Mouse (Mus musculus) Patski (cell line): ENCODE results near the gene Pter. TPM values are rescaled to one million over a fixed set of nuclear protein-coding genes. Genes with fewer than 3 reads are reported as not detected.

Experiments used
- ATAC-seq: fragments of 100-300 bp; one replicate; pipeline ENCODE4 v1.8.0; 2021
- CTCF ChIA-PET: fragments of 350-600 bp; sonication (Branson Sonifier 250); formaldehyde crosslinking; loops from one replicate; lab custom pipeline; 2022; ENCODE audit warnings: inconsistent platforms; lab: Charles Lee
- POLR2A ChIA-PET: fragments of 350-600 bp; sonication (Branson Sonifier 250); formaldehyde crosslinking; loops from one replicate; lab custom pipeline; 2022; ENCODE audit warnings: antibody characterized with exemption, inconsistent platforms; lab: Charles Lee
- DNase-seq: peaks from one replicate; pipeline ENCODE4 v3.0.0-alpha.2; 2011; ENCODE audit warnings: low read depth, low spot score
- H3K27me3 ChIP-seq: fragments of 371-371 bp; one replicate; pipeline ENCODE4 v1.5.1; 2021
- CTCF ChIP-seq: fragments of 100-300 bp; IDR thresholded peaks from one replicate; pipeline ENCODE4 v1.5.1; 2021
- in situ Hi-C: fragments of 300-500 bp; cut with MboI; formaldehyde crosslinking; loops from 3 replicates; pipeline ENCODE4 v1.11.1; 2018; ENCODE audit warnings: low pct_unique_long_range_greater_than_20kb, mixed read lengths
- polyA plus RNA-seq: library from polyadenylated mRNA; unstranded; gene quantifications from one replicate; pipeline ENCODE4 v1.2.3, GENCODE M21; 2021

The Pter gene
- polyA plus RNA-seq, 1 experiment from 2014 or later: 1.5 TPM

DNA sequence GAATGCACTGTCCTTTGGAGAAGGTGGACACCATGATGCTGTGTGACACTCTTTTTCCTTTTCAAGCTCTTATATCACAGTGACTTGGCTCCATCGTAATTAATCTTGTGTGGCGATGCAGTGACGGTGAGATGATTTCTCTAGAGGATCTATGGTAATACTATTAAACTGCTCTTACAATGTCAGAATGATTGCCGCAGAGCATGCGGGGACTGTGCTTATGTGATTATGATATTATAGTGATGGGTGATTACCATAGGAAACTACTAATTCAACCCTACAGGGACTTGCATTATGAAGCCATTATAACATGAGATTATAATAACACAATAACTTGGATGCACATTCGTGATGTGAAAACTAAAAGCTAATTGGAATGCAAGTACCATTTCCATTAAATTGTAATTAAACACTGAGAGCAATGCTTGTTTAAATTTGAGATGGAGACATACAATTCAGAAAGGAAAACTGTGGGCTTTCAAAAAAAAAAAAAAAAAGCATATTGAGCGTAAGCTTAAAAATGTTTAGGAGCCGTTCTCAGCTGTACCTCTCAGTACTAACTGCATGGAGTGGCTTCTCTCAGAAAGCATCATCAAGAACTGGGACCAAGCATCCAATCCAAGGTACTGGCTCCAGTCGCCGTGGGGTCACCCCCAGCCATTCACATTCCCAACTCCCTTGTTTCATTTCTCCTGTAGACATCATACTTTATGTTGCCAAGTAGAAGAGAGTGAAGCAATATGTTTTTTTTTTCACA, 13.8 kb downstream of the Pter start:
- H3K27me3 ChIP-seq: peaks cover 9% of the 10 kb centered on the region
- ChIA-PET CTCF (interaction anchor here (1.9 kb wide), 1 partner anchor 10 kb away, joined by 7 read pairs; no protein-coding TSS in a partner anchor), POLR2A (no interaction called here)
- no peak for DNase-seq
- TF ChIP-seq CTCF: no peak
- in situ Hi-C loops: no loop called here
- no peak for ATAC-seq

DNA sequence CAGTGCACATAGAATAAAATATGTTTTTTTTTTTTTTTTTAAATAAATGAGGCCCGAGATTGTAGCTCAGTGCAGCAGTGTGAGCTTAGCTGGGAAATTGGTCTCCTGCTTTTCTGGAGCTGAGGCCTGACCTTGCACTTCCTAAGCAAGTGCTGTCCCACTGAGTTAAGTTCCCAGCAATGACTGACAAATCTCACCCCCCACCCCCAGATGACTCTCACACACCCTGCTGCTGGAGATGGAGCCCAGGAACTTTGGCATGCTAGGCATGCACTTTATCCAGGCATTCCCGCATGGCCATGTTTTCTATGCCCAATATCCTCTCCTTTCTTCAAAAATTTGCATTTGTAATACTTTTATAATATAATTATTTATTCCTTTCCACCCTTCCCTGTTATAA, 14.8 kb downstream of the Pter start:
- peaks cover under 1% of the 10 kb centered on the region for H3K27me3 ChIP-seq
- in situ Hi-C loops: no loop called here
- ATAC-seq (no peak), DNase-seq (no peak)
- POLR2A ChIA-PET: interaction anchor here (0.7 kb wide), 2 partner anchors 23 to 25 kb away, joined by 4 to 5 read pairs; no protein-coding TSS in a partner anchor
- TF ChIP-seq CTCF: no peak
- CTCF ChIA-PET: interaction anchor here (1.9 kb wide), 1 partner anchor 9 kb away, joined by 7 read pairs; no protein-coding TSS in a partner anchor

DNA sequence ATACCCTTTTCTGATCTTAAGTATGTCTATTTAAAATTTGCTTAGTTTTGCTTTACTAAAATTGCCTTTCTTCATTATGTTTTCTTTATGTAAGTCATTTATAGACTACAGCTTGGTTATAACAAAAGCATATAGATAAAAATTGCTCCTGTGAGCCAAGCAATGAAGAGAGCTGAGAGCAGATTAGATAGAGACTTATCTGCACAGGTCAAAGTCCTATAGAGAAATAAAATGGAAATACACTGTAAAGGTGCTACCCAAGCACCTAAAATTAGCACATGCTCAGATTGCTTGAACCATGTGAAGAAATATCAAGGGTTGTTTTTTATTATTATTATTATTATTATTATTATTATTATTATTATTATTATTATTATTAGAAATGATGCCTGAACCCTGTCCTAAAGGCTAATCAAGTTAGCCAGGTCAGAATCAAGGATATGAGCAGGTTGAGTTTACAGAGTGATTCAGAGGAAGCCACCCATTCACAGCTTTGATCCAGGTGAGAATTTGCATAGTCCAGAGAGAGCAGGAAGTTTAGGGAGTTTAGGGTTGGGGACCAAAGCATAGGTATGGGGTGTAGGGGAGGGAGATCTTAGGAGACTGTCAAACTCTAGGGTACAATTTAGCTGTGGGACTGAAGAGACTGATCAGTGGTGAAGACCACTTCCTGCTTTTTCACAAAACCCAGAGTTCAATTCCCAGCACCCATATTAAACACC, 33.0 kb downstream of the Pter start:
- in situ Hi-C loops: no loop called here

DNA sequence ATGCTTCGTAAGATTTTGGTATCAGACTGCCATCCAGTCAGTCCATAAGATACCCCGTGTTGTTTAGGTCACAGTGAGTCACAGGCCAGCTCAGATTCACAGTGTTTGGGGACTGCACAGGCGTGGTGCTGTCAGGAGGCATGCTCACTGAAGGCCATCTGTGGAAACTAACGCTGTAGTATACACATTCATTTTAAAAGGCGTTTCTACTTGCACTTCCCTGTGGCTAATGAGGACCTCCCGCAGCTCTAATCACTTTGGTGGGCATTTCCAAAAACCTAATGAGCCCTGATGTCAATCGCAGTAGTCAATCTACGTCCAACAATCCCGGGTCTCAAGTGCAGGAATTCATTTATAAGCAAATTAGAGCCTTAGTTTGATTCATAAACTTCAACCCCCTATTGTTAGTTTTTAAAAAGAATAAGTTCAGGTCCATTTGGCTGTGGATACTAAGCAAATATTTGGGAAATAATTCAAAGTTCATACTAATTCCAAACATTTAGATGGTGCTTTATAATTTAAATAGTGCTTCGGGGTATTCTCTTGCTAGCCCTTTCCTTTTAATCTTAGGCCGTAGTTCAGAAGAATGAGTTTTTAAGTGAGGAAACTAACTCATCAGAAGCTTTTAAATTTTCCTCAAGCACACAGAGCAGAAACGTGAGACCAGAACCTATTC, 46.3 kb downstream of the Pter start:
- POLR2A ChIA-PET: interaction anchor here (0.7 kb wide), 1 partner anchor 191 kb away, joined by 6 read pairs; no protein-coding TSS in a partner anchor
- CTCF ChIA-PET: no interaction called here
- H3K27me3 ChIP-seq: peaks cover 9% of the 10 kb centered on the region
- in situ Hi-C loops: no loop called here
- no peak for DNase-seq
- TF ChIP-seq CTCF: no peak
- ATAC-seq: no peak

More for the DNA sequence above, 33.0 kb downstream of the Pter start:
- ATAC-seq (no peak), DNase-seq (no peak)
- peaks cover 7% of the 10 kb centered on the region for H3K27me3 ChIP-seq
- TF ChIP-seq CTCF: no peak
- ChIA-PET CTCF (no interaction called here), POLR2A (no interaction called here)

DNA sequence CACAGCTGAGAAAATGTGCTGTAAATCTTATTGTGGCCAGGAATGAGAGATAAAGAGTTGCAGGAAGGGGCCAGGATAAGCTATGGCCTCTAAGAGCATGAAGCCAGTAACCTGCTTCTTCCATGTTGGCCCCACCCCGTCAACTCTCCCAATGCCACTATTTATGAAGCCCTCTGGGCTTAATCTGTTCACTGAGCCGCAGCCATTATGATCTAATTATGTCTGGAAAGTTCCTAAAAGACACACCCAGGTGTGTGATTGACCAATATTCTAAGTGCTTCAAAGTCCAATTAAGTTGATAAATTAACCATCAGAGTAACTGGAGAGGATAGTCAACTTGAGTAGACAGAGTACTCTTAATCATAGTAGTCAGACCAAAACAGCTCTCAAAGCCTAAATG, 49.9 kb downstream of the Pter start:
- in situ Hi-C loops: no loop called here
- DNase-seq (no peak), ATAC-seq (no peak)
- ChIA-PET CTCF (interaction anchor here (0.8 kb wide), 1 partner anchor 26 kb away, joined by 3 read pairs; no protein-coding TSS in a partner anchor), POLR2A (no interaction called here)
- peaks cover 9% of the 10 kb centered on the region for H3K27me3 ChIP-seq
- TF ChIP-seq CTCF: no peak

- CTCF ChIA-PET: no interaction called here
- DNase-seq: no peak
- in situ Hi-C loops: no loop called here
- ATAC-seq: no peak
- POLR2A ChIA-PET: no interaction called here
- TF ChIP-seq CTCF: no peak
- peaks cover 25% of the 10 kb centered on the region for H3K27me3 ChIP-seq
Measured at GRCm38 (mm10) chr2:12977367-12977766, 53.5 kb downstream of the Pter start.

DNA sequence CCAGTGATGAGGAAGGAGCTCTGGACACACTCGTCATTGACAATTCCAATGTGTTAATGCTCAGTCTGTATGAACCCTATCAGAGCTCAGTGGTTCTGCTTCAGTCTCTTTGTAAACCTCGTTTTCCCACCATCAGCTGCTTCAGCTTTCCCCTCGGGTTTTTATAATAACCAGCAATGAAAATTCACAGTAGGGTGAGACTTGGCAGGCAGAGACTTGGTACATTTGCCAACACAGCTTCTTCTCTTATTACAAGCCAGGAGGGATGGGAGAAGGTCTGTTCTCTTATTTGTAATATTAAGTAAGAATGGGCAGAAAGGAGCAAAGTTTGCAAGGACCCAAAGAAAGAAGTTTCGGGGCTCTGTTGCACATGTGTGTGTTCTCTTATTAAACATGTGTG, 54.9 kb downstream of the Pter start:
- no peak for TF ChIP-seq CTCF
- H3K27me3 ChIP-seq: peaks cover 21% of the 10 kb centered on the region
- ATAC-seq: no peak
- DNase-seq: no peak
- POLR2A ChIA-PET: no interaction called here
- CTCF ChIA-PET: no interaction called here
- in situ Hi-C loops: no loop called here

- DNase-seq: no peak
- TF ChIP-seq CTCF: no peak
- CTCF ChIA-PET: no interaction called here
- no peak for ATAC-seq
- in situ Hi-C loops: no loop called here
- POLR2A ChIA-PET: interaction anchor here (0.6 kb wide), 1 partner anchor 219 kb away, joined by 7 read pairs; no protein-coding TSS in a partner anchor
- peaks cover 27% of the 10 kb centered on the region for H3K27me3 ChIP-seq
Measured at GRCm38 (mm10) chr2:12984901-12985732, 61.3 kb downstream of the Pter start.

DNA sequence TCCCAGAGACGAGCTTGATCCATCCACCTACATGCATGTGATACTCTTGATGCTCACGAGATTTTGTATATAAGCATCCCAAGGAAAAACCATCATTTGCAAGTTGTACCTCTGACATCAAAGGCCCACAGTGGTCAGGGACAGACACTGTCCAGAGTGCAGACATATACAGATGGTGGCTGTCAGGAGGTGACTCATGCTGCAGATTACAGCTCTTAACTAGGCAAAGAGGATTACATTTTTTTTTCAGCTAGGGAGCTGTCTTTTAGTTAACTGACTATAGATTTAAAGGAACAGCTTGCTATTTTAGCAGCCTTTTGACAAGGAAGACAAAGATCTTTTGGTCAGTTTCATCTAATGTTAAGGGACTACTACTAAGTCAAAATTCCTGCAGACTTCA, 76.2 kb downstream of the Pter start:
- POLR2A ChIA-PET: interaction anchor here (0.8 kb wide), 1 partner anchor 73 kb away, joined by 3 read pairs; no protein-coding TSS in a partner anchor
- ATAC-seq (no peak), DNase-seq (no peak)
- no peak for TF ChIP-seq CTCF
- H3K27me3 ChIP-seq: peaks cover 27% of the 10 kb centered on the region
- CTCF ChIA-PET: no interaction called here
- in situ Hi-C loops: no loop called here

DNA sequence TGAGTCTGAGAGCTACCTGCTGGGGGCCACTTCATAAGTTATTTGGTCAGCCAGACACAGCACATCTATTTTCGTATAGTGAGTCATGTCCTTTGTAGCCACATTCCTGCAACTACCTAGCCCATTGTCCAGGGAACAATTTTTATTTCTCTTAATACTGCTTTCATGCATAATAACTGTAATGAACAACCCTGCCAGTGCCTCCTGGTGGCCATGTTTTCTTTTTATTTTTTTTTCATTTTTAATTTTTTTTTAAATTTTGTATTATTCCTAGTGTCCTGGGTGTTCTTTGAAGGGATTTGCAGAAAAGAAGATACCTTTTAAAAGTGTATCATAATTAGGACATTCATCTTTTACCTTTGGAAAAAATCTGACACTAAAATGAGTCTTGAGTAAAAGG, 84.6 kb downstream of the Pter start:
- in situ Hi-C loops: no loop called here
- peak; percentile 24 for TF ChIP-seq CTCF
- peak; percentile 48 for ATAC-seq
- ChIA-PET CTCF (interaction anchor here (0.6 to 0.7 kb wide), 2 partner anchors 103 to 590 kb away, joined by 3 read pairs; no protein-coding TSS in a partner anchor), POLR2A (no interaction called here)
- DNase-seq: no peak
- peaks cover 57% of the 10 kb centered on the region for H3K27me3 ChIP-seq
